Mouse (Mus musculus): ENCODE results near the gene Arhgap31. TPM values are rescaled to one million over a fixed set of nuclear protein-coding genes. Genes with fewer than 3 reads are reported as not detected.

The Arhgap31 gene
- polyA plus RNA-seq, 1 experiment from 2014 or later: 43.1 TPM

GRCm38 (mm10) chr16:38598986-38599680 is 113.9 kb downstream of the Arhgap31 start:
- ATAC-seq (ENCODE audit: insufficient number of reproducible peaks, low FRiP score): no peak
- Histone ChIP-seq H3K4me3 (no peak overlapping the region), H3K36me3 (peaks cover 66% of the 10 kb centered on the region), H3K4me2 (no peak overlapping the region), H3K9ac (no peak overlapping the region), H3K27ac (ENCODE audit: poor library complexity, severe bottlenecking) (no peak overlapping the region), H3K9me3 (replicated peaks) (no peaks in the 10 kb centered on the region), H3K27me3 (replicated peaks) (no peaks in the 10 kb centered on the region), H3K4me1 (replicated peaks) (no peaks in the 10 kb centered on the region)
- 64% methylated on average over 11 of the region's 11 CpGs for WGBS

GRCm38 (mm10) chr16:38596651-38597050 is 116.4 kb downstream of the Arhgap31 start:
- Histone ChIP-seq H3K4me1 (replicated peaks) (no peaks in the 10 kb centered on the region), H3K4me2 (no peak overlapping the region), H3K9ac (no peak overlapping the region), H3K27ac (ENCODE audit: poor library complexity, severe bottlenecking) (no peak overlapping the region), H3K27me3 (replicated peaks) (no peaks in the 10 kb centered on the region), H3K36me3 (peaks cover 56% of the 10 kb centered on the region), H3K9me3 (replicated peaks) (no peaks in the 10 kb centered on the region), H3K4me3 (no peak overlapping the region)
- WGBS: 84% methylated on average over 2 of the region's 2 CpGs
- no peak for ATAC-seq (ENCODE audit: insufficient number of reproducible peaks, low FRiP score)

GRCm38 (mm10) chr16:38596099-38596498 is 117.0 kb downstream of the Arhgap31 start:
- ATAC-seq (ENCODE audit: insufficient number of reproducible peaks, low FRiP score): no peak
- no peaks in the 10 kb centered on the region for H3K27me3 ChIP-seq (replicated peaks)
- H3K36me3 ChIP-seq: peaks cover 55% of the 10 kb centered on the region
- H3K4me3 ChIP-seq: no peak overlapping the region
- H3K9ac ChIP-seq: no peak overlapping the region
- no peak overlapping the region for H3K4me2 ChIP-seq
- 78% methylated on average over 2 of the region's 2 CpGs for WGBS
- no peaks in the 10 kb centered on the region for H3K4me1 ChIP-seq (replicated peaks)
- H3K9me3 ChIP-seq (replicated peaks): no peaks in the 10 kb centered on the region
- H3K27ac ChIP-seq (ENCODE audit: poor library complexity, severe bottlenecking): no peak overlapping the region

GRCm38 (mm10) chr16:38594435-38594834 is 118.6 kb downstream of the Arhgap31 start:
- Histone ChIP-seq H3K9ac (no peak overlapping the region), H3K4me2 (no peak overlapping the region), H3K9me3 (replicated peaks) (no peaks in the 10 kb centered on the region), H3K36me3 (peaks cover 49% of the 10 kb centered on the region), H3K4me1 (replicated peaks) (no peaks in the 10 kb centered on the region), H3K27ac (ENCODE audit: poor library complexity, severe bottlenecking) (no peak overlapping the region), H3K4me3 (no peak overlapping the region), H3K27me3 (replicated peaks) (no peaks in the 10 kb centered on the region)
- 43% methylated on average over 1 of the region's 1 CpGs for WGBS
- no peak for ATAC-seq (ENCODE audit: insufficient number of reproducible peaks, low FRiP score)

- 91% methylated on average over 4 of the region's 4 CpGs for WGBS
- H3K36me3 ChIP-seq: peaks cover 52% of the 10 kb centered on the region
- H3K4me2 ChIP-seq: no peak overlapping the region
Observed at GRCm38 (mm10) chr16:38592946-38593345, 120.1 kb downstream of the Arhgap31 start.

GRCm38 (mm10) chr16:38592026-38592678 is 120.9 kb downstream of the Arhgap31 start:
- no peak for ATAC-seq (ENCODE audit: insufficient number of reproducible peaks, low FRiP score)
- Histone ChIP-seq H3K4me1 (replicated peaks) (no peaks in the 10 kb centered on the region), H3K9ac (no peak overlapping the region), H3K27ac (ENCODE audit: poor library complexity, severe bottlenecking) (no peak overlapping the region), H3K4me3 (no peak overlapping the region), H3K9me3 (replicated peaks) (no peaks in the 10 kb centered on the region), H3K27me3 (replicated peaks) (no peaks in the 10 kb centered on the region), H3K4me2 (no peak overlapping the region), H3K36me3 (peaks cover 60% of the 10 kb centered on the region)
- WGBS: 85% methylated on average over 12 of the region's 12 CpGs

More at GRCm38 (mm10) chr16:38592946-38593345, 120.1 kb downstream of the Arhgap31 start:
- H3K9me3 ChIP-seq (replicated peaks): no peaks in the 10 kb centered on the region
- H3K27ac ChIP-seq (ENCODE audit: poor library complexity, severe bottlenecking): no peak overlapping the region
- no peak for ATAC-seq (ENCODE audit: insufficient number of reproducible peaks, low FRiP score)
- H3K4me1 ChIP-seq (replicated peaks): no peaks in the 10 kb centered on the region
- H3K4me3 ChIP-seq: no peak overlapping the region
- no peak overlapping the region for H3K9ac ChIP-seq
- H3K27me3 ChIP-seq (replicated peaks): no peaks in the 10 kb centered on the region

- H3K4me3 ChIP-seq: no peak overlapping the region
- H3K27ac ChIP-seq (ENCODE audit: poor library complexity, severe bottlenecking): no peak overlapping the region
- no peak overlapping the region for H3K4me2 ChIP-seq
- ATAC-seq (ENCODE audit: insufficient number of reproducible peaks, low FRiP score): no peak
- no peaks in the 10 kb centered on the region for H3K9me3 ChIP-seq (replicated peaks)
- 61% methylated on average over 3 of the region's 3 CpGs for WGBS
- no peaks in the 10 kb centered on the region for H3K27me3 ChIP-seq (replicated peaks)
- no peaks in the 10 kb centered on the region for H3K4me1 ChIP-seq (replicated peaks)
- H3K9ac ChIP-seq: no peak overlapping the region
- peaks cover 64% of the 10 kb centered on the region for H3K36me3 ChIP-seq
Observed at GRCm38 (mm10) chr16:38591506-38591905, 121.6 kb downstream of the Arhgap31 start.

- H3K27me3 ChIP-seq (replicated peaks): no peaks in the 10 kb centered on the region
- H3K9ac ChIP-seq: no peak overlapping the region
- ATAC-seq (ENCODE audit: insufficient number of reproducible peaks, low FRiP score): no peak
- no peaks in the 10 kb centered on the region for H3K9me3 ChIP-seq (replicated peaks)
- H3K36me3 ChIP-seq: peaks cover 82% of the 10 kb centered on the region
- H3K4me3 ChIP-seq: no peak overlapping the region
- H3K4me1 ChIP-seq (replicated peaks): no peaks in the 10 kb centered on the region
- H3K4me2 ChIP-seq: no peak overlapping the region
- 94% methylated on average over 4 of the region's 4 CpGs for WGBS
- H3K27ac ChIP-seq (ENCODE audit: poor library complexity, severe bottlenecking): no peak overlapping the region
Observed at GRCm38 (mm10) chr16:38587572-38587971, 125.5 kb downstream of the Arhgap31 start.

- WGBS: 73% methylated on average over 5 of the region's 5 CpGs
- no peaks in the 10 kb centered on the region for H3K4me1 ChIP-seq (replicated peaks)
- H3K9ac ChIP-seq: no peak overlapping the region
- no peak overlapping the region for H3K27ac ChIP-seq (ENCODE audit: poor library complexity, severe bottlenecking)
- H3K4me3 ChIP-seq: no peak overlapping the region
- ATAC-seq (ENCODE audit: insufficient number of reproducible peaks, low FRiP score): no peak
- H3K27me3 ChIP-seq (replicated peaks): no peaks in the 10 kb centered on the region
- H3K9me3 ChIP-seq (replicated peaks): no peaks in the 10 kb centered on the region
- H3K36me3 ChIP-seq: peaks cover 82% of the 10 kb centered on the region
- H3K4me2 ChIP-seq: no peak overlapping the region
Observed at GRCm38 (mm10) chr16:38587163-38587562, 125.9 kb downstream of the Arhgap31 start.

GRCm38 (mm10) chr16:38585186-38585585 is 127.9 kb downstream of the Arhgap31 start:
- 84% methylated on average over 5 of the region's 5 CpGs for WGBS
- Histone ChIP-seq H3K4me3 (no peak overlapping the region), H3K4me1 (replicated peaks) (no peaks in the 10 kb centered on the region), H3K27ac (ENCODE audit: poor library complexity, severe bottlenecking) (no peak overlapping the region), H3K9ac (no peak overlapping the region), H3K36me3 (peaks cover 85% of the 10 kb centered on the region), H3K27me3 (replicated peaks) (no peaks in the 10 kb centered on the region), H3K4me2 (no peak overlapping the region), H3K9me3 (replicated peaks) (no peaks in the 10 kb centered on the region)
- no peak for ATAC-seq (ENCODE audit: insufficient number of reproducible peaks, low FRiP score)

GRCm38 (mm10) chr16:38584761-38585160 is 128.3 kb downstream of the Arhgap31 start:
- 90% methylated on average over 7 of the region's 7 CpGs for WGBS
- H3K9ac ChIP-seq: no peak overlapping the region
- H3K4me3 ChIP-seq: no peak overlapping the region
- peaks cover 86% of the 10 kb centered on the region for H3K36me3 ChIP-seq
- H3K4me2 ChIP-seq: no peak overlapping the region
- no peaks in the 10 kb centered on the region for H3K27me3 ChIP-seq (replicated peaks)
- no peak for ATAC-seq (ENCODE audit: insufficient number of reproducible peaks, low FRiP score)
- no peak overlapping the region for H3K27ac ChIP-seq (ENCODE audit: poor library complexity, severe bottlenecking)
- no peaks in the 10 kb centered on the region for H3K4me1 ChIP-seq (replicated peaks)
- no peaks in the 10 kb centered on the region for H3K9me3 ChIP-seq (replicated peaks)
